Mouse (Mus musculus) cerebellum, adult 8-10 months (tissue): ENCODE measurements around the gene Zfp119b.
"Not testable (repeated sequence)": the region's sequence is repeated elsewhere in the genome, so short reads cannot be mapped to it uniquely, and the experiment has no call there.

Experiments
- DNase-seq: peaks from one replicate; pipeline ENCODE4 v3.0.0; 2022

Gene Zfp119b

GRCm38 (mm10) chr17:55957168-55957567, 7.9 kb upstream of the Zfp119b start:
- peak; percentile 80 for DNase-seq

- DNase-seq: no peak
These were observed 7.3 kb upstream of the Zfp119b start for GRCm38 (mm10) chr17:55956591-55956990.

GRCm38 (mm10) chr17:55956129-55956528, 6.8 kb upstream of the Zfp119b start:
- peak; percentile 86 for DNase-seq

- peak; percentile 16 for DNase-seq
These were observed 4.9 kb upstream of the Zfp119b start for GRCm38 (mm10) chr17:55954229-55954628.

- DNase-seq: peak; percentile 7
These were observed 4.5 kb upstream of the Zfp119b start for GRCm38 (mm10) chr17:55953751-55954150.

- DNase-seq: peak; percentile 9
These were observed 3.2 kb upstream of the Zfp119b start, which contains the start of gene Ebi3 for GRCm38 (mm10) chr17:55952447-55953027. Ebi3 (plus strand) TSS chr17:55952640.

GRCm38 (mm10) chr17:55952041-55952440, 2.7 kb upstream of the Zfp119b start:
- DNase-seq: no peak

- DNase-seq: no peak
These were observed 1.3 kb upstream of the Zfp119b start for GRCm38 (mm10) chr17:55950601-55951000.

GRCm38 (mm10) chr17:55948647-55949046, 653 bp downstream of the Zfp119b start:
- DNase-seq: no peak

GRCm38 (mm10) chr17:55945696-55946095, 3.6 kb downstream of the Zfp119b start:
- peak; percentile 36 for DNase-seq

- DNase-seq: peak; percentile 94
These were observed 4.2 kb downstream of the Zfp119b start for GRCm38 (mm10) chr17:55944866-55945682.

GRCm38 (mm10) chr17:55944387-55944865, 4.9 kb downstream of the Zfp119b start:
- not testable (repeated sequence) for DNase-seq

- no peak for DNase-seq
These were observed 16.1 kb downstream of the Zfp119b start for GRCm38 (mm10) chr17:55933191-55933590.

- no peak for DNase-seq
These were observed 16.7 kb downstream of the Zfp119b start for GRCm38 (mm10) chr17:55932635-55933034.

GRCm38 (mm10) chr17:55931553-55932502, 17.5 kb downstream of the Zfp119b start:
- peak; percentile 64 for DNase-seq

GRCm38 (mm10) chr17:55906669-55907068, 42.6 kb downstream of the Zfp119b start:
- no peak for DNase-seq

- no peak for DNase-seq
These were observed 45.2 kb downstream of the Zfp119b start for GRCm38 (mm10) chr17:55904131-55904530.

- no peak for DNase-seq
These were observed 45.6 kb downstream of the Zfp119b start for GRCm38 (mm10) chr17:55903687-55904086.

GRCm38 (mm10) chr17:55903087-55903486, 46.2 kb downstream of the Zfp119b start:
- no peak for DNase-seq

GRCm38 (mm10) chr17:55892406-55892955, 56.8 kb downstream of the Zfp119b start:
- DNase-seq: not testable (repeated sequence)
